Mouse (Mus musculus) CH12.LX (cell line): ENCODE data around the gene Ispd. TPM values are rescaled to one million over a fixed set of nuclear protein-coding genes. Genes with fewer than 3 reads are reported as not detected.

Experiments
- DNase-seq: peaks from one replicate; pipeline ENCODE4 v3.0.0-alpha.2; 2013; ENCODE audit errors: extremely low read depth
- H3K27ac ChIP-seq: 2 replicates; pipeline ENCODE4 v1.5.1; 2012; ENCODE audit warnings: low read depth, mild to moderate bottlenecking, control low read depth, moderate library complexity; ENCODE audit not compliant: insufficient read depth
- H3K27me3 ChIP-seq: replicated peaks from 2 replicates; pipeline ENCODE3; 2012; ENCODE audit warnings: inconsistent platforms
- H3K36me3 ChIP-seq, 2 experiments: replicated peaks in 1 of 2; 2 replicates each; pipeline versions ENCODE3 to v1.6.1; 2012; ENCODE audit warnings: inconsistent platforms in 1 of 2, low read length in 1 of 2, mild to moderate bottlenecking in 1 of 2, mixed read lengths in 1 of 2, moderate library complexity in 1 of 2; ENCODE audit not compliant: control insufficient read depth in 1 of 2, insufficient read depth in 1 of 2
- H3K4me1 ChIP-seq, 2 experiments: 2 replicates each; pipeline ENCODE4 v1.6.1; 2012; ENCODE audit warnings: inconsistent platforms in 1 of 2, moderate library complexity in 1 of 2; ENCODE audit not compliant: insufficient read depth in 2 of 2, control insufficient read depth in 1 of 2
- H3K4me2 ChIP-seq: 2 replicates; pipeline ENCODE4 v1.6.1; 2012; ENCODE audit warnings: low read depth, mild to moderate bottlenecking, control low read depth; ENCODE audit not compliant: poor library complexity, insufficient read depth, severe bottlenecking
- H3K4me3 ChIP-seq, 3 experiments: fragments of 150-350 bp in 1 of 3; sonication (generic) in 1 of 3; replicated peaks in 1 of 3; 2 replicates each; pipeline versions ENCODE3 to v1.5.1; 2011 to 2012; ENCODE audit warnings: low read depth in 2 of 3, low read length in 2 of 3, mild to moderate bottlenecking in 2 of 3, moderate library complexity in 2 of 3, control low read depth in 1 of 3, improper control_type of control experiment in 1 of 3, inconsistent platforms in 1 of 3, mixed read lengths in 1 of 3; ENCODE audit not compliant: poor library complexity in 1 of 3
- H3K79me2 ChIP-seq: replicated peaks from 2 replicates; pipeline ENCODE4 v1.6.1; 2012; ENCODE audit warnings: mild to moderate bottlenecking, moderate library complexity; ENCODE audit not compliant: control insufficient read depth, poor library complexity, insufficient read depth, severe bottlenecking; ENCODE audit errors: extremely low read depth
- H3K9ac ChIP-seq: 2 replicates; pipeline ENCODE4 v1.6.1; 2012; ENCODE audit warnings: low read depth, mild to moderate bottlenecking, control low read depth, moderate library complexity; ENCODE audit not compliant: insufficient read depth
- H3K9me3 ChIP-seq: replicated peaks from 2 replicates; pipeline ENCODE3; 2012; ENCODE audit warnings: low read length, inconsistent platforms, mixed read lengths
- ELF1 ChIP-seq: IDR thresholded peaks from 2 replicates; pipeline ENCODE4 v1.6.1; 2014; ENCODE audit warnings: low read depth, mild to moderate bottlenecking, inconsistent platforms, low read length, improper control_type of control experiment
- EP300 ChIP-seq: IDR thresholded peaks from 2 replicates; pipeline ENCODE4 v1.6.1; 2011; ENCODE audit warnings: low read length, improper control_type of control experiment
- ETS1 ChIP-seq: conservative IDR thresholded peaks from 2 replicates; pipeline ENCODE4 v1.6.1; 2012; ENCODE audit warnings: low read depth, mild to moderate bottlenecking, inconsistent platforms, low read length, improper control_type of control experiment, moderate library complexity
- IRF4 ChIP-seq: IDR thresholded peaks from 2 replicates; pipeline ENCODE4 v1.6.1; 2014; ENCODE audit warnings: low read depth, mild to moderate bottlenecking, inconsistent platforms, low read length, improper control_type of control experiment
- JUN ChIP-seq: IDR thresholded peaks from 2 replicates; pipeline ENCODE4 v1.6.1; 2011; ENCODE audit warnings: low read depth, mild to moderate bottlenecking, low read length, improper control_type of control experiment, moderate library complexity; ENCODE audit not compliant: insufficient read depth
- JUND ChIP-seq: conservative IDR thresholded peaks from 2 replicates; pipeline ENCODE4 v1.6.1; 2011; ENCODE audit warnings: low read depth, low read length, improper control_type of control experiment
- MAFK ChIP-seq: IDR thresholded peaks from 2 replicates; pipeline ENCODE4 v1.6.1; 2011; ENCODE audit warnings: low read length, improper control_type of control experiment; ENCODE audit not compliant: insufficient replicate concordance
- MAX ChIP-seq: IDR thresholded peaks from 2 replicates; pipeline ENCODE4 v1.6.1; 2011; ENCODE audit warnings: low read length, improper control_type of control experiment
- MEF2A ChIP-seq: IDR thresholded peaks from 2 replicates; pipeline ENCODE4 v1.6.1; 2014; ENCODE audit warnings: low read depth, mild to moderate bottlenecking, inconsistent platforms, low read length, improper control_type of control experiment, borderline replicate concordance
- MXI1 ChIP-seq: IDR thresholded peaks from 2 replicates; pipeline ENCODE4 v1.6.1; 2011; ENCODE audit warnings: mild to moderate bottlenecking, low read depth, low read length, improper control_type of control experiment
- MYC ChIP-seq: IDR thresholded peaks from 2 replicates; pipeline ENCODE4 v1.6.1; 2011; ENCODE audit warnings: low read depth, mild to moderate bottlenecking, improper control_type of control experiment, low read length
- NELFE ChIP-seq: IDR thresholded peaks from 2 replicates; pipeline ENCODE4 v1.6.1; 2011; ENCODE audit warnings: low read depth, low read length, improper control_type of control experiment
- NRF1 ChIP-seq: IDR thresholded peaks from 2 replicates; pipeline ENCODE4 v1.6.1; 2014; ENCODE audit warnings: low read depth, mild to moderate bottlenecking, inconsistent platforms, low read length, improper control_type of control experiment, moderate library complexity
- POLR2A ChIP-seq: IDR thresholded peaks from 2 replicates; pipeline ENCODE4 v1.6.1; 2011; ENCODE audit warnings: low read depth, mild to moderate bottlenecking, improper control_type of control experiment, low read length
- RAD21 ChIP-seq: IDR thresholded peaks from 2 replicates; pipeline ENCODE4 v1.6.1; 2011; ENCODE audit warnings: low read depth, mild to moderate bottlenecking, low read length, improper control_type of control experiment, moderate library complexity
- RCOR1 ChIP-seq: conservative IDR thresholded peaks from 2 replicates; pipeline ENCODE4 v1.6.1; 2012; ENCODE audit warnings: low read depth, mild to moderate bottlenecking, inconsistent platforms, low read length, improper control_type of control experiment
- SMC3 ChIP-seq: IDR thresholded peaks from 2 replicates; pipeline ENCODE4 v1.6.1; 2011; ENCODE audit warnings: low read depth, low read length, improper control_type of control experiment
- TCF12 ChIP-seq: IDR thresholded peaks from 2 replicates; pipeline ENCODE4 v1.6.1; 2014; ENCODE audit warnings: low read depth, mild to moderate bottlenecking, inconsistent platforms, low read length, improper control_type of control experiment
- UBTF ChIP-seq: IDR thresholded peaks from 2 replicates; pipeline ENCODE4 v1.6.1; 2012; ENCODE audit warnings: low read depth, mild to moderate bottlenecking, inconsistent platforms, low read length, improper control_type of control experiment, moderate library complexity
- ZC3H11A ChIP-seq: IDR thresholded peaks from 2 replicates; pipeline ENCODE4 v1.6.1; 2012; ENCODE audit warnings: low read depth, mild to moderate bottlenecking, inconsistent platforms, low read length, improper control_type of control experiment
- ZKSCAN1 ChIP-seq: IDR thresholded peaks from 2 replicates; pipeline ENCODE4 v1.6.1; 2012; ENCODE audit warnings: low read depth, inconsistent platforms, low read length, improper control_type of control experiment, borderline replicate concordance
- ZMIZ1 ChIP-seq: IDR thresholded peaks from 2 replicates; pipeline ENCODE4 v1.6.1; 2012; ENCODE audit warnings: low read depth, mild to moderate bottlenecking, inconsistent platforms, low read length, improper control_type of control experiment
- ZNF384 ChIP-seq: IDR thresholded peaks from 2 replicates; pipeline ENCODE4 v1.6.1; 2012; ENCODE audit warnings: low read depth, low read length, improper control_type of control experiment, inconsistent platforms
- dilution Hi-C: fragments of 300-500 bp; cut with MboI; formaldehyde crosslinking; loops from 2 replicates; pipeline ENCODE4 v1.14.3; 2020; ENCODE audit warnings: low sequenced_read_pairs; ENCODE audit not compliant: extremely low pct_unique_long_range_greater_than_20kb, extremely low pct_ligation_motif_present
- in situ Hi-C: fragments of 300-500 bp; cut with MboI; formaldehyde crosslinking; loops from 3 replicates; pipeline ENCODE4 v1.14.3; 2019; ENCODE audit warnings: low sequenced_read_pairs, low pct_ligation_motif_present, low pct_unique_long_range_greater_than_20kb, mixed read lengths
- polyA plus RNA-seq: library from polyadenylated mRNA; unstranded; fragments of >175 nt; gene quantifications from 2 replicates; pipeline ENCODE4 v1.2.1, GENCODE M21; 2012; ENCODE audit warnings: low read depth; ENCODE audit not compliant: insufficient read length
- total RNA-seq, 2 experiments: library from RNA; depleted of rRNA; stranded (reverse); fragments of 300-350 nt in 1 of 2; fragments of >200 nt in 1 of 2; gene quantifications; 2 replicates each; pipeline ENCODE4 v1.2.3; 2012 to 2014

Gene Ispd
- total and polyA plus RNA-seq, 3 experiments: 0.51 to 1.8 (median 1.4) TPM

DNA sequence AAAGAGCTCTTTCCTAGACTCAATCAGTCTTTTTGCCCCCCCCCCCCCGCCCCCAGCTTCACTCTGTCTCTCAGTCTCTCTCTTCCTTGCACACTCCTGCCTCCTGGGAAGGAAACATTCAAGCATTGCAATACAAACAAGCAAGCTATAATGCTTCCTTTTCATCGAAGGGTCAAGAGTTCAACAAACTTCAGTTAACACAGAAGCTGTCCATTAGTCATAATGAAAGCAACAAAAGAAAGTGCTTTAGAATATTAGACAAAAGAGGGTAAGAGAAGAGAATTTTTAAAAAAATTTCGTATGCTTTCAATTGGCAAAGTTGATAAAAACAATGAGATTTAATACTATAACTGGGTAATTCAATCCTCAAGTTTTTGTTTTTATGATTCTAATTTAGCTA lies 996 bp upstream of the Ispd start:
- Histone ChIP-seq H3K4me3 (no peak overlapping the region), H3K4me2 (peak overlapping the region; percentile 15; the same call in 1 of the 2 replicates), H3K36me3 (no peaks in the 10 kb centered on the region), H3K9me3 (no peaks in the 10 kb centered on the region), H3K27me3 (no peaks in the 10 kb centered on the region), H3K79me2 (no peaks in the 10 kb centered on the region), H3K9ac (no peak overlapping the region), H3K27ac (no peak overlapping the region), H3K4me1 (peaks cover 5 to 18% of the 10 kb centered on the region in 2 experiments; a peak in 3 of 4 replicates)
- dilution Hi-C loops (no loop called here), in situ Hi-C loops (no loop called here)
- TF ChIP-seq RAD21 (no peak), JUN (peak; percentile 39; the same call in 1 of the 2 replicates), JUND (peak; percentile 86), NELFE (no peak), SMC3 (no peak), MAFK (no peak), POLR2A (no peak), ETS1 (no peak), ZMIZ1 (no peak), UBTF (no peak), ZKSCAN1 (no peak), IRF4 (peak; percentile 75), RCOR1 (no peak), ZC3H11A (no peak), MXI1 (no peak), MEF2A (no peak), EP300 (peak; percentile 15; the same call in 1 of the 2 replicates), MAX (no peak), MYC (no peak), NRF1 (no peak), TCF12 (no peak)
- DNase-seq: peak; percentile 9

- H3K36me3 ChIP-seq: no peaks in the 10 kb centered on the region
- peak overlapping the region in 2 of 3 experiments; percentile 49 to 76 for H3K4me3 ChIP-seq
- no peak overlapping the region for H3K9ac ChIP-seq
- no peaks in the 10 kb centered on the region for H3K27me3 ChIP-seq
- no peaks in the 10 kb centered on the region for H3K9me3 ChIP-seq
- peak; percentile 10 for DNase-seq
- H3K4me2 ChIP-seq: peak overlapping the region; percentile 53; the same call in 1 of the 2 replicates
- no peak overlapping the region for H3K27ac ChIP-seq
- in situ Hi-C loops (no loop called here), dilution Hi-C loops (no loop called here)
- no peak for TF ChIP-seq ELF1
- TF ChIP-seq ZNF384: peak; percentile 81
- no peaks in the 10 kb centered on the region for H3K79me2 ChIP-seq
- peaks cover 5 to 18% of the 10 kb centered on the region in 2 experiments; a peak in 3 of 4 replicates for H3K4me1 ChIP-seq
Observed at GRCm38 (mm10) chr12:36380806-36381205, 444 bp upstream of the Ispd start.
